Mouse (Mus musculus) brain, embryonic 18.5 days (tissue): ENCODE results near the gene Ddah2.

Experiments used
- DNase-seq: peaks from one replicate; pipeline ENCODE4 v3.0.0-alpha.2; 2012; ENCODE audit warnings: low read depth, low spot score

Ddah2 gene

DNA sequence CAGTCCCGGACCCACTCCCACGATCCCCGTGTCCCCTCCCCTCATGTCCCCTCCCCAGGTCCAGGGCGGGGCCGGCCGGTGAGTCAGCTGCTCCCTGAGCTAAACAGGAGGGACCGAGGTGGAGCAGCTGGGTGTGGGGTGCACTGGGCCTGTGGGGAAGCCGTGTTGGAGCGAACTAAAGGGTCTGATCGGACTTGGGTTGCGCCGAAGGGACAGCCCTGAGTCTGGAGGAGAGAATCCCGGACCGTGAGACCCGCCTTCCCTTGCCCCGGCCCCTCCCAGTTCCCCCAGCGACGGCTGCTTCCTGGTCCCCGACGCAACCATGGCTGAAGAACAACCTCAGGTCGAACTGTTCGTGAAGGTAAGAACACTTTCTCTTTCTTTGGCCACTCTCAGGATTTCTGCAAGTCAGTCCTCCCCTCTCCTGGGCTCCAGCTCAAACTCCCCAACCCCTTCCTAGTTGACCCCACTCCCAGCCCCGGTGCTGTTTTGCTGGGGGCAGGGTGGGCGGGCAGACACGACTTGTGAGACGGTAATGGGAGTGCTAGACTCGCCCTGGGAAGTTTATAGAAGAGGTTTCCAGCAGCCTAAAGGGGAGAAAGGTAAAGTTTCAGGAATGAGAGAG is 8.6 kb upstream of the Ddah2 start:
- DNase-seq, result no peak

DNA sequence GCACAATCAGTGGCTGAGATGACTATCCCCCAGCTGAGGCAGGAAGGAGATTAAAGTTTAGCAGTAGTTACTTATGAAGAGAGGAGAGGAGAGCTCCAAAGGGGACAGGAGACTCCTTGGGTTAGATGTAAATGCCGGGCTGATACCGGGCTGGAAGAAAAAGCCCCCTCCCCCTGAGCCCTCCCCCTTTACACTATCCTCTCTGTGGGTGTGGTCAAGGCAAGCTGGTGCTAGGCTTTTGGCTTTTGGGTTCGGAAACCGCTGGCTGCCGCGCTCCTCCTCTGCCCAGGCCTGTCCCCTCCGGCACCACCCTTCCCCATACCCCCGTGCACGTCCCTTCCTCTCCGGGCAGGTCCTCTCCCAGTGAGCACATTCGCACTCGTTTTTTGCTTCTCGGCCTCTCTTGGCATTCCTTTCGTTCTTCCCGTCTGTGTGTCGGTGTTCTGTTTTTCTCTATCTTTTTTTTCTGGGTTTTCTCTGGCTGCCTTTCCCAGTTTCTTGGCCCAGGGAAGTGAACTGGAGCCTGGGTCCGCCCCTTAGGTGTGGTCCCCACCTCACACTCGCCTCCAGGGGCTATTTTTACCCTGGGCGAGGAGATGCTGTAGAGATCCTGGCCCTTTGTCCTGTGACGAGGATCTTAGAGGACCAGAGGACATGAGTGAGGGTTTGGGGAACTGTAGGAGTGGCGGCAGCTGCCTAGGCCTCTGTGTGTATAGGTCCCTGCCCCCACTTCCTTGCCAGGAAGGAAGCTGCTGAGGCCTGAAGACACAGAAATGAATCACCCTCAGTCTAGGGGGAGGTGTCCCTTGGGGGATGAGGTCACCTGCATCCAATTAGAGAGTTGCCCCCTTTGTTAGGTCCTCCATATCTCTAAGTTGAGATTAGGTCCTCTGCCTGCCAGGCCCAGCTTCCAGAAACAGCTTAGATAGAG is 7.4 kb upstream of the Ddah2 start:
- DNase-seq, result no peak

DNA sequence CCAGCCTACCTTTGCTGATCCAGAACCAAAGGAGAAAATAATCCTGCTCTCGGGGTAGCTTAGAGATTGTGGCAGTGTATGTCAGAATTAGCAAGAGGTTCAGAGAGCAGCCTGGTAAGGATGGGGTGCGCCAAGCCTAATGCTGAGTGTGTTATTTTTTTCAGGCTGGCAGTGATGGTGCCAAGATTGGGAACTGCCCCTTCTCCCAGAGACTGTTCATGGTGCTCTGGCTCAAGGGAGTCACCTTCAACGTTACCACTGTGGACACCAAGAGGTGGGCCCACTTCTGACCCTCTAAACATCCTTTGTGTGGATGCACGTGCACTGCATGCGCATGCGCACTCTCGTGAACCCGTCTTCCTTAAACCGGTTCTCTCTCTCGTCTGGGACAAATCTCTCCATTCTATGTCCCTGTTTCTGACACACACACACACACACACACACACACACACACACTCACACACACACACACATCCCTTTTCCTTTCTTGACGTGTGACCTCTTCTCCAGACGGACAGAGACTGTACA is 6.5 kb upstream of the Ddah2 start:
- DNase-seq, result no peak

DNA sequence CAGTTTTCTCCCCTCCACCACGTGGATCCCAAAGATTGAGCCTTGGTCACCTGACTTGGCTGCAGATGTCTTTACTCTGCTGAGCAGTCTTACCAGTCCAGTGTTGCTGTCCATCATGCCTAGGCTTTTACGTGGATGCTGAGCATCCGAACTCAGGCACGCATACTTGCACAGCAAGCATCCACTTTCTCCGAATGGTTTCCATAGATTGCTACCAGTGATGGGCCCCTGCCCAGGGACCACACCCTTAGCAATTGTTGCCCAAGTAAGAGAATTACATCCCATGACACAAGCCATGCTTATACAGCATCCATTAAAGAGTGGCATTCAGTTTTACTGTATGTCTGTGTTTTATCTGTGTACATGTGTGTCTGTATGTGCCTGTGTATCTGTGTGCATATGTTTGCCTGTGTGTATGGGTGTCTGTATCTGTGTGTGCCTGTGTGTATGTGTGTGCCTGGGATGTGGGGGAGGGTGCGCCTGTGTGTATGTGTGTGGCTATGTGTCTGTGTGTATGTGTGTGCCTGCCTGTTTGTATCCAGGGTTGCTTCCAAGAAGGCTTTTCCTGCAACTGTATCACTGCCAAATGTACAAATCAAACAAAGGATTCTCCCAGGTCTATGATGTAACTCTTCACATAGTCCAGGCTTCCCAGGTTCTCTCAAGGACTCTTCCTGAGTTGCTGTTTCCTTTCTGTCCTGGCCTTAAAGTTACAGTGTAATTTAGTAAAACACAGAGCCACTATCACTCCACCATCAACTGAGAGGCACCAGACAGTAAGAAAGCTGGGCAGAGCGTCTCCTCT is 2.9 kb upstream of the Ddah2 start:
- DNase-seq, result no peak

DNA sequence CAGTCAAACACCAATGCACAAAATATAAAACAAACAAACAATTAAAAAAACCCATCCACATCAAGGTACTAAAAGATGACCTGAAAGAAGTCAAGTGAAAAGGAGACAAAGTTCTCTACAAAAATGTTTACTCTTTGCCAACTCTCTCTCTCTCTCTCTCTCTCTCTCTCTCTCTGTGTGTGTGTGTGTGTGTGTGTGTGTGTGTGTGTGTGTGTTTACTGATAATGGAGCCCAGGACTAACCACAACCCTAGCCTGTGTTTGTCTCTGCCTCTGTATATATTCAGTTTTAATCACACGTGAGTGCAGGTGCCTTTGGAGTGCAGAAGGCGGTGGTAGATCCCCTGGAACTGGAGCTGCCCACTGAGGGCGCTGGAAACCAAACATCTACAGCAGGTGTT is 1.7 kb upstream of the Ddah2 start:
- no peak for DNase-seq

DNA sequence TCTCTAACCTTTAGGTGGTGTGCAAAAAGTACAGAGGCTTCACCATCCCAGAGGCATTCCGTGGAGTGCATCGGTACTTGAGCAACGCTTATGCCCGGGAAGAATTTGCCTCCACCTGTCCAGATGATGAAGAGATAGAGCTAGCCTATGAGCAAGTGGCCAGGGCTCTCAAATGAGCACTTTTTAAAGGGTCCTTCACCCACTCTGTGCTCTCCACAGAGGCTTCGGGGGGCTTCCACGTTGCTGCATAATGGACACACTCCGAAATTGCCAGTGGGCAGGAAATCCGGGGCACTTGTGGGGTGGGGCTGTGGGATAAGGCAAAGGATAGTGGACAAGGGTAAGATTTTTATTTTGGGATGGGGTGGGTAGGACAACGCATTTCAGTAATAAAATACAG is 519 bp upstream of the Ddah2 start:
- no peak for DNase-seq

DNA sequence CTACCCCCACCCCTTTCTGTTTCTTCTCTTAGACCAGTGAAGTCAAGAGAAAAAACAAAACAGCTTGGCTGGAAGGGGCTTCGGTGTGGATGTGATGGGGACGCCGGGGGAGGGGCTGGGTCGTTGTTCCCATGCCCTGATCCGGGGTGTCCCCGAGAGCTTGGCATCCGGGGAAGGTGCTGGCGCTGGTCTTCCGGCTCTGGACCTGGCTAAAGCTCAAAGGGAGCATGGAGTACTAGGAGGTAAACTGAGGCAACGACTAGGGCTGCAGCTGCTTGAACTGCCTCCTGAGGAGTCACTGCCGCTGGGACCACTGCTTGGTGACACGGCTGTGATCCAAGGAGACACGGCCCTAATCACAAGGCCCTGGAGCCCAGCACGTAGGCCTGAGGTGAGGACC is 1.2 kb downstream of the Ddah2 start:
- DNase-seq, result no peak

DNA sequence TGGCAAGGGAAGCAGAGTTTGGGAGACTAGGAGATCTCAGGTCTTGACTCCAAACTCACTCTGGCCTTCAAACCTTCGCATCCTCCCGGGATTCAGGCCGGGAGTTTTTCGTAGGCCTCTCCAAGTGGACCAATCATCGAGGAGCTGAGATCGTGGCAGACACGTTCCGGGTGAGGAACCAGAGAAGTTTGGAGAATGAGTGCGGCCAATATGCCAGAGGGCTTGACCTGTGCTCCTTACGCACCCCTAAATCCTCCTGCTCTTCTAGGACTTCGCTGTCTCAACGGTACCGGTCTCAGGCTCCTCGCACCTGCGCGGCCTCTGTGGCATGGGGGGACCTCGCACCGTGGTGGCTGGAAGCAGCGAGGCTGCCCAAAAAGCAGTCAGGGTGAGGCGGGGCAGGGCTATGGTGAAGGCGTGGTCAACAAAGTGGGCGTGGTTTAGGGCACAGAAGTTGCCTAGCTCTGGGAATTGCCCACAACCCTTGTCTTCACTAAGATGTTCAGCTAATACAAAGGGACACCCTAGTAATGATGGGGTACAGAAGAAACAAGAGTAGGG is 2.0 kb downstream of the Ddah2 start:
- no peak for DNase-seq

DNA sequence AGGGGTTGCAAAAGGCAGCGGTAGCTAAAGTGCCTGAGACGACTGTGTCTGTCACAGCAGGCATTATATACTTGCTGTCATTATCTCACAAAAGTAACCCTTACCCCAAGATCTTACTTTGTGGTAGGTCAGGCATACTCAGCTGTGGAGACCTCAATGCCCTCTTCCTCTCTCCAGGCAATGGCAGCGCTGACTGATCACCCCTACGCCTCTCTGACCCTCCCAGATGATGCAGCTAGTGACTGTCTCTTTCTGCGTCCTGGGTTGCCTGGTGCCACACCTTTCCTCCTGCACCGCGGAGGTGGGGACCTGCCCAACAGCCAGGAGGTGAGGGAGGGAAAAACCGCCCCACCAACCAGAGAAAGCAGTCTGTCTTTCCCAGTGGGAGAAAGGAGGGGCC is 2.5 kb downstream of the Ddah2 start:
- no peak for DNase-seq

DNA sequence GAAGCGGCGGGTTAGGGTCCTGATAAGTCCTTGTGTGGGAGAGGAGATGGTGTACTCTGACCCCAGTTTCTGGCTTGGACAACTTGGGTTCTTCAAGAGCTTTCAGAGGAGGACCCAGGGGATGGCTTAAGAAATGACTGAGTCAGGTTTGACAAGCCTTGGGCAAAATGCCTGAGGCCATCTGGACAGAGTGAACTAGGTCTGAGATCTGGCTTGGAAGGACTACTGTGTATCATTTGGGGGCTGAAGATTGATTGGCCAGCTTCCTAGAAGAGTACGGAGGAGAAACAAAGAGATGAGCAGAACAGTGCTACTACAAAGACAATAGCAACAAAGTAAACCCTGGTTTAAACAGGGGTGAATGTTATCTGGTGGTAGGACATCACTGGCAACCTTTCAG is 4.6 kb downstream of the Ddah2 start:
- no peak for DNase-seq

DNA sequence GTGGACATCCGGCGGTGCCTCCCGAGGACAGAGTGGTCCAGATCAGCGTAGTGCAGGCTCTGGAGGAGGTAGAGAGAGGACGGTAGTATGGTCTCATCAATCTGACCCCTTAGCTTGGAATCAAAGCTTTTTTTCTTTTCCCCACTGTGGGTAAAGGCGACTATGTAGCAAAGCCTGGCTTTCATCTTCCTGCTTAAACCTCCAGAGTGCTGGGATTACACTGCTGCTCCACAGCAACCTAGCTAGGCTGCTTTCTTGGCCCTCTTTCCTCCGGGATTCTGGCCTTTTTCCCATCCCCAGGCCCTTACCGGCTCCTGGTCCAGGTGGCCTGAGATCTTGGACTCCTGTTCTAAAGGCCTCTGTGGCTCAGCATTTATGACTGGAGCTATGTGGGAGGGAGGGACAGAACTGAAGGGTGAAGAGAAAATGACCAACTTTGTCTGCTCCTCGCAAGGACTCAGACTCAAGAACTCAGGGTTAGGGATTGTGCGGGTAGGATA is 5.6 kb downstream of the Ddah2 start:
- no peak for DNase-seq

DNA sequence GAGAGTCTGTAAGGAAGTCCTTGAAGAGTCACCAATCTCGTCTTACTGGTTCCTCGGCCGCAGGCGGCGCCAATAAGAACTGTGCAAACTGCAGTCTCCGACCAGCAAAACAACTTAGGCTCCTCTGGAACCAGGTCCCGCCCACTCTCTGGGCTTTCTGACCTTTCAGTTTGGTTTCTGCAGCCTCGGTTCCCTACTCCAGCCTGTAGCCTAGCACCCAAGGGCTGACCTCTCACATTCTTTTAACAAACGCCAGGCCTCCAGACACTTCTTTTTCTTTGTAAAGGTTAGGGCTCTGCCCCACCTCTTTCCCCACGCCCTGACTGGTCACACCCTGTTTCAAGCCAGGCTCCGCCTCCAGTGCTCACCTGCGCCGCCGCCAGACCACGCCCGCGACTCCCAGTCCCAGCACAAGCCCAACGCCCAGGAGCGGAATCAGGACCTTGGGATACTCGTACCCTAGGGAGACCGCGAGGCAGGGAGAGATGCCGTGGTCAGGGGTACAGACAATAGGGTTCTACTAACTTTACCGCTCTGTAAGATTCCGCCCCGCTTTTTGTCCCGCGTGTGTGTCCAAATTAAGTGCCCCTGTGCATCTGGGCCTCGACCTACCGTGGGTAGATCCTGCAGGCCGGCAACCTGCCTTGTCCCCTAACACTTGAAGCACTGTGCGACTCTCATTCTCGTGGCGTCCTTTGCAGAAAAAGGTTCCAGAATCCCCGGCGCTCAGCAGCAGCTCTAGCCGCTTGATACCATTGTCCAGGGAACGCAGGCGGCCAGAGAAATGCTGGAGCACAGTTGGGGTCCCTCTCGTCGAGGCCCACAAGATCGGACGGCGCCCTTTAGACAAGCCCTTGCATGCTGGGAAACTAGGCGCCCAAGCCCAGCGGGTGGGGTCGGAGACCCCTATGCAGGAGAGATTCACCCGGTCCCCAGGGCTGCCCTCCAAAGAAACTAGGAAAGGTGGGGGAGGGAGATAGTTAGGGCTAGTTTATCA is 6.4 kb downstream of the Ddah2 start, which contains the start of gene Ly6g6c:
Ly6g6c (plus strand) TSS at position 438 of the 997 bp plus-strand sequence.
- no peak for DNase-seq

DNA sequence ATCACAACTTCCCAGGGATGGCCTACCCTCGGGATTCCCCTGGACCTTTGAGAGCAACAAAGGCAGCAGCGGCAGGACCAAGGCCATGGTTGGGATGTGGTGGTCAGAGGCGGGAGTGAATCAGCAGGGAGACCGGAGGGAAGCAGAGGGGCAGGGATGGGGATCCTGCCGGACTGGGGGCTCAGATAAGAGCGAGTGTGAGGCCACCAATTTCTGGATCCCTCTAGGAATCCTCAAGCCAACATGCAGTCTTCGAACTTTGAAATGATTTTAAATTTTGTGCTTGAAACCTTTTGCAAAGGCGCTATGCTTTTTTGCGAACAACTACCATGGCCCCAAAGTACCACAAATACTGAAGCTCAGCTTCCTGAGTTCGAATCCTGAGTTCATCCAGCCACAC is 7.2 kb downstream of the Ddah2 start, which contains the start of gene Mpig6b:
Mpig6b (minus strand) TSS at position 101 of the 400 bp plus-strand sequence.
- no peak for DNase-seq

DNA sequence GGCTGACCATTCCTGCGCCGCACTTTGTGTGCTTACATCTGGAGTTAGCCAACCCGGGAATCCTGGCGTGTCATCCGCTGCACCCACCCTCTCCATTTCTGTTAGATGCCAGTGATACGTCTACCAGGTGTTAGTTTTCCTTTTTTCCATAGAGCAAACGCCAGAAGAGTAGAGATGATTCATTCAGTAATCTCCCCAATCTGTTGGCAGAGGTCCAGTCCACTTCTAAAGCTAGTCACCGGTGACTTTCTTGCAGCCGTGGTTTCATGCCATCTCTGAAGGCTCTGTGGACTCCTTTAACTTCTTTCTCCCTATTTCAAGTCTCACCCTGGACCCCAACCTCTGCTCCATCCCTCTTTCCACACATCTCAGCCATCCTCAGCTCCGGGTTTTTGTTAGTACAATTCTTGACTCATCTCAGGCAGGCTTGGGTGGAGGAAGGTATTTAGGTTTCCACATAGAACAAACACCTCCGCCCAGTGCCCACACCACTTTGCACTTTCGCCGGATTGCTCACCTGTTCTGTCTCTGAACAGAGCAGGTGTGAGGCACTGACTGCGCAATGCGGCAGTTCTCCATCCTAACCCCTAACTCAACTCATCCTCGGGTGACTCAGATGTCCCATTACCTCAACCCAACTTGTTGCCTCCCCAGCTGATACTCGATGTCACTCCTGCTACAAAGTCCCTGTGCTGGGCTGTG is 9.5 kb downstream of the Ddah2 start:
- DNase-seq, result no peak

DNA sequence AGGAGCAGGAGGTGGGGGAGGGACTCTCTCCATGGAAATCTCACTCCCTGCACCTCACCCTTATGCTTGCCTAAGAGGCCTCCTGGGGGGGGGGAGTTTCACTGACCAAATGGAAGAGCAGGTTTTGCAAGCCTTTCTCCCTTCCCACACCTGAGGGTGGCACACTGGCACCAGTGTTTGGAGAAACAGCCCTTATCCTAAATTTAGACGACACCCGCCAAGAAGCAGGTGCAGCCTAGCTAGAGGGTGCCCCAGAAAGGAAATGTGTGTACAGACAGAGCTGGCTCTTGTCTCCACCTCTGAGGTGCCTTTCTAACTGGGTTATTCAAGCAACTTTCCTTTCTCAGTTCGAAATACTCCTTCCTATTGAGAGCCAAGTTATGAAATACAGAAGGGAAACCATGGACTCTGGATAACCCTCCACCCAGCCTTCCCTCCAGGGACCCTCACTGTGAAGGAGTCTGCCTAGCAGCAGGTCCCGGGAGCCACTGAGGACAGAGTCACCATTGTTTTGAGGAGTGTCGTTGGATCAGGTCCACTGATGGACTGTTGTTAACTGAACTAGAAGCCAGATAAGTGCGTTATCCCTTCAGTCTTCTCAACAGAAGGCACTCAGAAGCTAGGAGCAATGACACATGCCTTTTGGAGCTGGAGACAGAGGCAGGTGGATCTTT is 11.9 kb downstream of the Ddah2 start:
- DNase-seq, result no peak

DNA sequence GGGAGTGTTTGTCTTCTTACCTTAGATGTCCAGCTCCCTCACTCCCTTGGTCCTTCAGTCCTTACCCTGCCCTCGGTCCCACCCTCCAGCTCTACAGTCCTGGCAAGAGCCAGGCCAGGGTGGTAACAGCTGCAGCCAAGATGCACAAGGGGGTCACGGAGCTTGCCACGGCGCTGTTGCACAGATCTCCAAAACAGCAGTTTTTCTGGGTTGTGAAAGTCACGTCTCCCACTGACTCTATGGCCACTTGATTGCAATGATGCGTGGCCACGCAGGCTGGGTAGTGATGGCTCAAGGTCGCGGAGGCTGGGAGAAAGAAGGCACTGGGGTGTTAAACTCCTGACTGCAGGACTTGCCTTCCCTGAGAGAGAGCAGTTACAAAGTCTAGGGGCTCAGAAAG is 12.6 kb downstream of the Ddah2 start:
- no peak for DNase-seq

DNA sequence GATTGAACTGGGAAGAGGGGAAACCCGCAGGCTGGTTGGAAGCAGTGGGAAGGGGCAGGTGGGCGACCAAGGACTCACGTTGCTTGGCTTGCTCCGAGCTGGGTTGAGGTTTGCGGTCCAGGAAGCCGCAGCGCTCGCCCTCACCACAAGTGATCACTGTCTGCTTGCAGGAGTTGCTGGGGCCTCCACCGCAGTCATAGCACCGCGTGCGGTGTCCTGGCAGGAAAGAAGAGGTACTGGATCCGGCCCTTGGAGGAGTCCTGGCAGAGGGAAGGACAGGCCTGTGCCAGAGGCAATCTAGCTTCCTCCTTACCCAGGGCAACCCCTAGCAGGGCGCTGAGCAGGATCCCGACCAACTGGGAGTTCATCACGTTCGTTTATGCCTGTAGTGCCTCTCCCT is 15.3 kb downstream of the Ddah2 start:
- no peak for DNase-seq

DNA sequence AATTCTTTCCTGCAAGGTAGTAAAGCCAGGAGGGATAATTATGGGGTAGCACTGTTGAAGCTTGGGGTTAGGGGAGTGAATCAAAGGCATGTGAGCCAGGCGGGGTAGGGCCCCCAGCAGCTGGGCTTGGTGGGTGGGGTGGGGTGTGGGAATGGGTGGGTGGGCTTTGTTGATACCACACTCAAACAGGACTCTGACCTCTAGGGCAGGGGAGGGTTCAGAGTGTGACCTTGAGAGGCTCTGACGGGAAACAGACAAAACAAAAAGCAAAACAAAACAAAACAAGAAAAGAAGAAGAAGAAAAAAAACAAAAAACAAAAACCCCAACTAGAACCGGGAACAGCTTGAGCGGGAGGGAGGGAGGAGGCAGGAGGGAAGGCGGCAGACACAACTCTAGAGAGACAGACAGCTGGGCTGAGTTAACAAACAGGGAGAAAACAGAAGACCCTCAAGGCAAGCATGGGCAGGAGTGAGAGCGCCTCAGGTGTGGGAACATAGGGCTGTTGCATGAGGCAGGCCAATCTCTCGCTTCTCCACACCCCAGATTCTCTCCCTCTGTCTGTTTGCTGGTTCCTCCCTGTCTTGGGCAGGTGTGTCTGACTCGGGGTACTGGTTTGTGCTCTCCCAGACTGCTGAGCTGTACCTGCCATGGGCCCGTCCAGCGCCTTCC is 17.8 kb downstream of the Ddah2 start, which contains the start of gene Ly6g6e:
Ly6g6e (plus strand) TSS at position 396 of the 670 bp plus-strand sequence.
- DNase-seq, result no peak
